Mouse (Mus musculus) MEL (cell line): ENCODE results near the gene Kctd2.

Experiments used
- NRF1 ChIP-seq: IDR thresholded peaks from 2 replicates; pipeline ENCODE4 v1.6.1; 2014; ENCODE audit warnings: low read depth, mild to moderate bottlenecking, inconsistent platforms, low read length, improper control_type of control experiment, moderate library complexity; ENCODE audit not compliant: poor library complexity, insufficient read depth, severe bottlenecking
- POLR2A ChIP-seq, 2 experiments: IDR thresholded peaks; 2 replicates each; pipeline ENCODE4 v1.6.1; 2011 to 2012; ENCODE audit warnings: low read length in 2 of 2, mild to moderate bottlenecking in 2 of 2, control low read depth in 1 of 2, improper control_type of control experiment in 1 of 2, low read depth in 1 of 2, moderate library complexity in 1 of 2; ENCODE audit not compliant: control insufficient read depth in 1 of 2, insufficient read depth in 1 of 2, poor library complexity in 1 of 2
- POLR2AphosphoS2 ChIP-seq: IDR thresholded peaks from 2 replicates; pipeline ENCODE4 v1.6.1; 2011; ENCODE audit warnings: low read length, improper control_type of control experiment
- USF2 ChIP-seq, 2 experiments: IDR thresholded peaks; 2 replicates each; pipeline ENCODE4 v1.6.1; 2011 to 2012; ENCODE audit warnings: improper control_type of control experiment in 2 of 2, low read length in 2 of 2, borderline replicate concordance in 1 of 2, inconsistent platforms in 1 of 2, low read depth in 1 of 2, mild to moderate bottlenecking in 1 of 2; ENCODE audit not compliant: insufficient read depth in 1 of 2

GRCm38 (mm10) chr11:115377854-115378253, 42.1 kb upstream of the Kctd2 start:
- TF ChIP-seq POLR2A (IDR thresholded peaks at IDR 0.05; ENCODE audit: control insufficient read depth in 1 of 2, insufficient read depth in 1 of 2, low read depth in 1 of 2, low read length in 2 of 2, poor library complexity in 1 of 2) (no peak), NRF1 (no peak), USF2 (IDR thresholded peaks at IDR 0.05; ENCODE audit: borderline replicate concordance in 1 of 2, insufficient read depth in 1 of 2, low read depth in 1 of 2, low read length in 2 of 2) (no peak), POLR2AphosphoS2 (no peak)
